Mouse (Mus musculus): ENCODE data around the gene Castor2.
A peak's percentile ranks its signal among the peaks of the same experiment; 100 is the strongest.

Gene Castor2

DNA sequence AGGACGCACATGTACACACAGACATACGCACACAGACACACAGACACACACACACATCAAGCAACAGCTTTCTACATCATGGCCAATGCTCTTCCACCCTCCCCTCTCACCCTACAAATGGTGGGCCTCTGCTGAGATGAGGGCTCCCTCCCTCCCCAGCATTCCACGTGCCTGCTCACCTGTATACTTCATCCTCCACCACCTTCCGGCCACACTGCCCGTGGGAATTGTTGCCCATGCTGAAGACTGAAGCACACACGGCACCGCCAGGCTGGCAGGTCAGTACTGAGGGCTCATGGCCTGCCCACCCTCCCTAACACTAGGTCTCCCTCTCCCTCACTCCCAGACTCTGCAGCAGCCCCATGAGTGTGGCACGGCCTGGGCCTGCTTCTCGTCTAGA is 68.5 kb downstream of the Castor2 start:
- no peak for DNase-seq

DNA sequence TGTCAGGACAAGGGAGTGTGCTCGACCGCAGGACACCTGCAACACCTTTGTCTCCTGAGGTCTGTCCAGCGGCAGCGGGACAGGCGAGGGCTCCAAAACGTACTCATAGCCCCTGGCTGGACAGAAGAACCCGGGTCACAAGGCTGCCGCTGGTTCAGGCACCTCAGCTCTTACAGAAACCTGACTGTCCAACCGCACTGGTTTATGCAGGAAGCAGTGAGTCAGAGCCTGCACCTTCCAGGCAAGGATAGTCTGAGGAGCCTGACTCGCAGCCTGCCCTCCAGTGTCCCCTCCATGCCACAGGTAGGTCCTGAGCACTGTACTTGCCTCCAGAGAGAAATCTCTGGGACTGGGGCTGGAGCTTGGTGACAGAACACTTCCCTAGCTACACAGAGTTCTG is 69.7 kb downstream of the Castor2 start:
- DNase-seq: no peak

DNA sequence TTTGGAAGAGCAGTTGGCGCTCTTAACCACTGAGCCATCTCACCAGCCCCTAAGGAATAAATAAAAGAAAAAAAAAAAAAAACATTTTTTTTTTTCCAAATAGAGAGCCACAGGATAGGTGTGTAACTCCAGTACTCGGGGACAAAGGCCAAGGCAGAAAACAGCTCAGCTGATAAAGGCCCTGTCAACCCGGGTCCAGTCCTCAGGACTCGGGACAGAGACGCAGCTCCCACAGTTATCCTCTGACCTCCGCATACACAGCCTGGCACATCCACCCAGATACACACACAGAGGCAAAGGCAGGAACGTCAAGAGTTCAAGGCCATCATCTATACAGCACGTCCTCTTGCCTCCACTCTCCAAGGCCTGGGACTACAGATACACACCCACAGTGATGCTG is 70.7 kb downstream of the Castor2 start:
- no peak for DNase-seq

DNA sequence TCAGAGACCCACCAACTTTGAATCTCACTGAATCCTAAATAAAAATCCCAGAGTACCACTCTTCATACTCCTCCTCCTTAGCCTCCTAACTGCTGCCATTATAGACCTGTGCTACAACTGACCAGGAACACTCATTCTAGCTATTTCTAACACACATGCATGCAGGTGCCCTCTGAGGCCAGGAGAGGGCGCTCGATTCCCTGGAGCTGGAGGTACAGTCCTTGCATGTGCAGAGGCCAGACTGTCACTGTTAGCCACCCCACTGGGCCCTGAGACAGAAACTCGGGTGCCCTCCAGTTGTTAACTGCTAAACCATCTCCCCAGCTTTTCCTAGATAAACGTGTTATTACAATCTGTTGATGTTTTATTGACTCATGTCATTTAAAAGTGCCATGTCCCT is 73.7 kb downstream of the Castor2 start:
- peak; percentile 60 for DNase-seq

DNA sequence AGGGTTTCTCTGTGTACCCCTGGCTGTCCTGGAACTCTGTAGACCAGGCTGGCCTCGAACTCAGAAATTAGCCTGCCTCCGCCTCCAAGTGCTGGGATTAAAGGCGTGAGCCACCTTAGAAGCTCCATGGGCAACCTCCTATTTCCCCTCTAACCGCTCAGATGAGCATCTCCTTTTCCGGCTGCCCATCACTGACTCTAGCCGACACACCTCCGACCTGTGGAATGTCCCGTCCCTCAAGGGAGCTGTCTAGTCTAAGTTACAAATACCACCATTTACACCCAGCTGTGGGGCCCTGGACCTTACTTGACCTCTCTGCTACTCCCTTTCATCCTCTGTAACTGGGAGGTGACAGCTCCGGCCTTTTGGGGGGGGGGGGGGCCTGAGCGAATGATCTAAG is 76.2 kb downstream of the Castor2 start:
- DNase-seq: no peak

DNA sequence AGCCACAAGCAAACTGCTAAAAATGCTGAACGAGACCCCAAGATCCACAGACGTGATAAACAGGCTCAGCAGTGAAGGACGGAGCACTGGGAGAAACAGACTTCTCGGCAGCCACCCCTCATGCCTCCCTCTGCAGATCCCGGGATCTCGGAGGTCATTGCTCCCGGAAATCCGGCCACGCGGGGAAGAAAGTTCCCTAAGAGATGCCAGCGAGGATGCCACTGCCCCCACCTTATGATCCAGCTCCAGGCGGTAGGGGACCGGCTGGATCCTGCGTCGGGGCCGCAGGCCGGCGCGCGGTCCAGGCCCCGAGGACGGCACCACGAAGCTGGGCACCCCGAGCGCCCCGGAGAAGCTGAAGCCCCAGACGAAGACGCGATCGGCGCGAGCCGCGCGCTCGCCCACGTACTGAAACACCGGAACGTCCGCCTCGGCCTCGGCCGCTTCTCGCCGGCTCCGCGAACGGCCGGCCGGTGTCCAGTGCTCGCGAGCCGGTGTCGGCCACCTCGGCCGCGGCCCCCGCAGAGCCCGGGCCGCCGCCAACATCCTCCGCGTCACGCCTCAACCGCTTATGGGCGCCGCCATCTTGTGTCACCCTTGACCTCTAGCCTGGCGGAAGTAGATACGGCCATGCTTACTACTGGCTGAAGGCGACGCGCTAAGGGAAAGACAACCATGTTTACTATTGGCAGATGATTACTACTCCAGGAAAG is 76.8 kb downstream of the Castor2 start, which contains the start of gene Rcc1l:
Rcc1l (minus strand) TSS at position 606 of the 713 bp plus-strand sequence.
- peak; percentile 95 for DNase-seq

DNA sequence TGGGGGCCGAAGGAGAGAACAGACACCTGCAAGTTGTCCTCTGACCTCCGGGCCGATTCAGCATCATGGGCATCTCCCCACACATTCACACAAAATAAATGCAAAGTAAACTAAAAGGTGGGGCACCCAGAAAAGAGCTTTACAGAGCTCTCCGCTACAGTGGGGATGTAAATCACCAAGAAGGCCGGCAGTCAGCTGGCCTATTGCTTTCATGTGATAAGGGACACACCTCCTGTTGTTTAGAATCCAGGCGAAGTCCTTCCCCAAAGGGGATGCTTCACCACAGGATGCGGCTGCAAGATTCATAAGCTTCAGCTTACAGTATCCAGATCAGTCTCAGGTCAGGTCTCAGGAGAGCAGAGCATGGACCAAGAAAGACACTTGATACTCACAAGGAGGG is 79.0 kb downstream of the Castor2 start:
- DNase-seq: no peak

DNA sequence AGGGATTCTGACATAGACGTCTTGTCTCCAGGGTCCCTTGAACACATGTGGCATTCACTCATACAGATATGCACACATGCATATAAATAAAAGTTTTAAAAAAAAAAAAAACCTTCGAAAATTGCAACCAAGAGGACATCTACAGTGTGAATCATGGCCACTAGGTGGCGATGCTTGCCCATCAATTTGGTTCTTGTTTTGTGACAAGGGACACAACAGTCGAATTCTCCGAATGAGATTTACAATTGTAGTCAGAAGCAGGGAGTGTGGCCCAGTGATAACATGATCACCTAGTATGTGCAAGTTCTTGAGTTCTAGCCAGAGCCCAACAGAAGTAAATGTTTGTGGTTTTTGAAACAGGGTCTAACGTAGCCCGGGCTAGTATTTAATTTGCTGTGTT is 80.4 kb downstream of the Castor2 start:
- peak; percentile 90 for DNase-seq

DNA sequence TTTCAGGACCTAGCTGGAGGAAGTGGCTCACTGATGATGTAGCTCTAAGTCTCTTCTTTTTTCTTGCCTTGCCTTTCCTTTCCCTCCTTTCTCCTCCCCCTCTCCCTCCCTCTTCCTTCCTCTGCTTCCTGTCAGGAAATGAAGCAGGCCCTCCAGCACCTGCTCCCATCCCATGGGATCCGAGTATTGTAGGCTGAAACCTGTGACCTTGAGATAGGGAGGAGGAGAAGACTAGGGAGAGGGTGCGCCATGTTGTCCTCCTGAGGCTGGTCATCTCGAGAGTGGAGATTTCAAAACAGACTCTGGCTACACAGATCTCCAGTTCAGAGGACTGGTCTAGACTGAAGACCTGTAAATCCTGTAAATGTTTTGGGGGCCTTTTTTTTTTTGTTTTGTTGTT is 82.7 kb downstream of the Castor2 start:
- no peak for DNase-seq

DNA sequence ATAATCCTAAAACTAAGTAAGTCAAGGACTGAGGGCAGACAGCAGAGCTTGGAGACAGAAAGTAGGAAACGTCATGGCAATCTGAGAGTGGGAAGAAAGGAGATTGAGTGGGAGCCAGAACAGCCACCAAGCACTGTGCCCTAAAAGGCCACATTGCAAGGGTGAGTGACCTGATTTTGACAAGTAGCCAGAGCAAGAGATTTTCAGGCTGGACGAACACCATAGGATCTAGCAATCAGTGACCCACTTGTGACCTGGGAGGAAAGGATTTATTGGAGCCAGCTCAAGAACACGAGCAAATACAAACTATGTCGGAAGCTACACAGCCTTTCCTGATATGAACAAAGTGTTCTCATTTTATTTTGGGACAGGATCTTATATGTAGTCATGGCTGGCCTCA is 83.2 kb downstream of the Castor2 start:
- DNase-seq: peak; percentile 41

DNA sequence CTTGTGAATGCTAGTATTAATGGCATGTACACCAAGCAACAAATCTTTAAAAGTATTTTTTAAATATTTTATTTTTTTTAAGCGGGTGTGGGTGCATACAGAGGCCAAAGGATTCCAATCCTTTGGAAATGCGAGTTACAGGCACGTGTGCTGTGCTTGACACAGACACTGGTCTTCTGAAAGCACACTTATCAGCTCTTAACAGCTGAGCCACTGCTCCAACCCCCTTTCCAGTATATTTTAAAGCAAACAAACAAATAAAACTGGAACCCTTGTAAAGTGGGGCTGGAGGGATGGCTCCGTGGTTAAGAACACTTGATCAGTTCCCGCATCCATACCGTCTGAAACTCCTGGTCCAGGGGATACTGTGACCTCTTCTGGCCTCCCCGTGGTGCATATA is 83.7 kb downstream of the Castor2 start:
- no peak for DNase-seq

DNA sequence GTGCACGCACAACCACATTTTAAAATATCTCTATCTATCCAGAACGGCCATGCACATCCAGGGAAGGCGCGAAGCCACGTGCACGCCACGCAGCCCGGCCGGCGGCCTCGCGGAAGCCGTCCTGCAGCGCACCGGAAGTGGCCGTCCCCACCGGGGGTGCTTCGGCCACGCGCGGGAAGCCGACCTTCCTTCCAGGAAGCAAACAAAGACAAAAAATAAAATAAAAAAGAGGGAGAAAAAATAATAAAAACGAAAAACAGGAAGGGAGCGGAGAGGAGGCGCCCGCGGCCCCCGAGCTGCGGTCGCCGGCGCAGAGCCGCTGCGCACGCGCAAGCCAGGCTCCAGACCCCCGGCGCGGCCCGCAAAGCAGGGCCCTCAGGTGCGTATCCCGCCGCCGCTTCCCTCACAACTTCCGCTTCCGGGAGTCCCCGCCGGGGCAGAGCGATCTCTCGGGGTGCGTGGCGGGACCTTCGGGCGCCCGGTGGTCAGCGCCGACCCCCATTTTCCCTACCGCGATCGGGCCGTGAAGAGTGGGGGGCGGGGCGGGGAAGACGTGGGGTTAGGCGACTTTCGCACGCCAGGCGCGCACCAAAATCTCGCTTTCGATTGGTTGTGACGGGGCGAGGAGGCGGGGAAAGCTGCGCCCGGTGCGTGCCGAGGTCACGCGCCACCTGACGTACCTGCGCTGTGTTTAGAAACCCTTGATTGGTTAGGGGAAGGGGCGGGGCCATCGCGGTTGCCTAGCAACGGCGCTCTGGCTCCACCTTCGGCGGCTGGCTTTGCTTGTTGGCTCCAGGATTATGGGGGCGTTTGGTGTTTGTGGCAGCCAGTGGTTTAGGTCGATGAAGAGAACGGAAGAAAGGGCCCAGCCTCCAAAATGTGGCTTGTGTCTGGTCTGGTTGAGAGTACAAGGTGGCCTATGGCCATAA is 84.6 kb downstream of the Castor2 start, which contains the start of gene Gtf2ird2:
Gtf2ird2 (plus strand) TSS at position 140 of the 929 bp plus-strand sequence.
- DNase-seq: peak; percentile 99

DNA sequence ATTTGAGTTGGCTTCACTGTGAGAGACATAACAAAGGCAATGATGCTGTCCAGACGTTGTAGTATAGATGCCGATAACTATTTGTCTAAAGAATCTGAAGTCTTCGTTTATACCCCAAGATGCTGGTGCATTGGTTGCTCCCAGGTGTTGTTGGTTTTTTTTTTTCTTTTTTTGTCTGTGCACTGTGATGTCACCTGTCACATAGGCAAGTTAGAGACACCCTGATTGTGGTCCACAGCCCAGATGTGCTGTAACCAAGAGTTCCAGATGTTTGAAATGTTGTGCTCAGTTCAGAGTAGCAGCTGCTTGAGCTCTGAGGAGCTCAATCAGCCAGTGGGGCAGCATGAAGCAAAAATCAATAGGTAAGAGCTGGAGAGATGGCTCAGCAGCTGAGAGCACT is 86.5 kb downstream of the Castor2 start:
- DNase-seq: no peak

DNA sequence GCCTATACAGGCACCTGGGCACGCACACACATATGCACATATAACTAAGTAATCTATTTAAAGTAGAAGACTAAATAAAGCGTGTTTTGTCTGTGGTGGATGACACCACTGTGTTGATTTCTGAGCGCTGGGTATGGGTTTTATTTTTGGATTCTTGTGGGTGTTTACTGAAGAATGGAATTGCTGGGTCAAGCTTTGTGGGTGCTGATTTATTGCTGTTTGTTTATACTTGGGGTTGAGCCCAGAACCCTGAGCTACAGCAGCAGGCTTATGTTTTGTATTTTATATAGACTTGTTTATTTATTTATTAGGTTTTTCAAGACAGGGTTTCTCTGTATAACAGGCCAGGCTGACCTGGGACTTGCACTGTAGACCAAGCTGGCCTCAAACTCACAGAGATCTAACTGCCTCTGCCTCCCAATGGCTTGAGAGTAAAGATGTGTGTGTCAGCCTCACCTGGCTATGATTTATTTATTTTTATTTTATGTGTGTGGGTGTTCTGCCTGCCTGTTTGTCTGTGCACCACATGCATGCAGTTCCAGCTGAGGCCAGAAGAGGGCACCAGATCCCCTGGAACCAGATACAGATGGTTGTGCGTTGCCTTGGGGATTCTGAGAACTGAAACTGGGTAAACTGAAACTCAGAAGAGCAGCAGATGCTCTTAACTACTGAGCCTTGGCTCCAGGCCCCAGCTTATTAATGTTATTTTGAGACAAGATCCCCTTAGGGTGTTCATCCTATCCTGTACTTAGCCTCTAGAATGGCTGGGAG is 87.6 kb downstream of the Castor2 start:
- DNase-seq: peak; percentile 73

DNA sequence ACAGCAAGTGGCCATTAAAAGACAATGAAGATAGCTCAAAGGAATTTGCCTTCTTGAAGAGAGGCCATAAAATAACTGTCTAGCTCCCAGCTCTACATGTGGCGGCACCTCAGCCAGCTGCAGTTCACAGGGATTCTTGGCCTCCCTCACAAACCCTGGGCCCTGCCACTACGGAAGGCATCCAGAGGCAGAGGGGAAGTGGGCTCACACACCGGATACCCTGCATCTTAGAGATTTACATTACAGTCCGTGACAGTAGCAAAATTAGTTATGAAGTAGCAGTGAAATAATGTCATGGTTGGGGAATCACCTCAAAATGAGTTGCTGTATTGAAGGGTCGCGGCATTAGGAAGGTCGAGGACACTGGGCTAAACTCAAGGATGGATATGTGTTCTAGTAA is 89.1 kb downstream of the Castor2 start:
- DNase-seq: no peak

DNA sequence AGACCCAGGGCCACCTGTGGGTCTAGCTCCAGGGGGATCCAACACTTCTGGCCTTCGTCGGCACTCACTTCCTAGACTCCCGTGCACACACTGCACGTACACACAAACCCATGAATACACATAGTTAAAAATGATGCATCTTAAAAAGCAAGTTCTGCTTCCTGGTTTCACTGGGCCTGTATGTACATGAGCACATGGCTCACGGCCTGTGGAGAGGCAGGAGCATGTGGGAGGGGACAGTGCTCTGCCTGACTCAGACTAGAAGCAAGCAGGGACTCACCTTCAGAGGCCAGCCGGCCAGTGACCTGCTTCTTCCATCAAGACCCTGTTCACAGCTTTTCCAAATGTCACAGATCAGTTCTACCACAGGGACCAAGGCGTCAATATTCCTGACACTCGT is 94.2 kb downstream of the Castor2 start:
- no peak for DNase-seq

Measured in retina, postnatal 1 day (tissue).